Mouse (Mus musculus) E14TG2a.4 (cell line): Measurements from ENCODE around the gene Atp2b4.

Source experiments
- H3K27me3 ChIP-seq: 2 replicates; pipeline ENCODE4 v1.6.1; 2014; ENCODE audit warnings: low read length, control low read depth; ENCODE audit not compliant: insufficient read depth
- H3K36me3 ChIP-seq: 2 replicates; pipeline ENCODE4 v1.6.1; 2014; ENCODE audit warnings: low read length, control low read depth; ENCODE audit not compliant: insufficient read depth
- H3K4me1 ChIP-seq: replicated peaks from 2 replicates; pipeline ENCODE4 v1.6.1; 2014; ENCODE audit warnings: low read depth, low read length, control low read depth
- H3K4me3 ChIP-seq: replicated peaks from 2 replicates; pipeline ENCODE4 v1.5.1; 2014; ENCODE audit warnings: mild to moderate bottlenecking, low read length
- H3K9me3 ChIP-seq: 2 replicates; pipeline ENCODE4 v1.6.1; 2014; ENCODE audit warnings: low read length, control low read depth
- CTCF ChIP-seq: conservative IDR thresholded peaks from 2 replicates; pipeline ENCODE4 v1.5.1; 2014; ENCODE audit warnings: low read length
- NANOG ChIP-seq: IDR thresholded peaks from 2 replicates; pipeline ENCODE4 v1.6.1; 2014; ENCODE audit warnings: borderline replicate concordance, low read length, mixed read lengths
- POU5F1 ChIP-seq: IDR thresholded peaks from 2 replicates; pipeline ENCODE4 v1.6.1; 2014; ENCODE audit warnings: low read length, borderline replicate concordance

Gene Atp2b4

GRCm38 (mm10) chr1:133790011-133790410, 10.8 kb downstream of the Atp2b4 start:
- Histone ChIP-seq H3K4me1 (peaks cover 7% of the 10 kb centered on the region; the same call in 1 of the 2 replicates), H3K4me3 (no peak overlapping the region), H3K36me3 (no peaks in the 10 kb centered on the region), H3K9me3 (no peaks in the 10 kb centered on the region), H3K27me3 (no peaks in the 10 kb centered on the region)
- TF ChIP-seq POU5F1 = no peak
- TF ChIP-seq CTCF = no peak
- no peak for TF ChIP-seq NANOG

DNA sequence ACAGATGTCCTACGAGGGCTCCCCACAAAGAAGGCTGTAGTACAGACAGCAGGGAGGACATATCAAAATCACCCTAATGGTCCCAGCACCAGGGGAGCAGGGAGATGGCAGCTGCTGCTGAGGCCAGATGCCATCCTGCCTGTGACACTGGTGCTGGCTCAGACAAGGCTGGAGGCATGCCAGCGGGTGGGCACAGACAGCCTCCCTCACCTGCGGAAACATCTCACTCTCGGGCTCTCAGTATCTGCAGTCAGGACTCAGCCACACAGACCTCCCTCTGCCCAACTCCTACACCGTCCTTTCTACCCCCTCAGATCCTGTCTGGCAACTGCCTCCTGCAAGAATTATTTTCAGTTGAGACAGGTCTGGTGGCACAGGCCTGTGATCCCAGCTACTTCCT, 12.0 kb downstream of the Atp2b4 start:
- Histone ChIP-seq H3K9me3 (no peaks in the 10 kb centered on the region), H3K4me3 (no peak overlapping the region), H3K4me1 (peaks cover 6% of the 10 kb centered on the region; the same call in 1 of the 2 replicates), H3K27me3 (no peaks in the 10 kb centered on the region), H3K36me3 (no peaks in the 10 kb centered on the region)
- TF ChIP-seq NANOG = no peak
- no peak for TF ChIP-seq CTCF
- TF ChIP-seq POU5F1 = no peak

GRCm38 (mm10) chr1:133787500-133788210, 13.2 kb downstream of the Atp2b4 start:
- TF ChIP-seq CTCF = no peak
- TF ChIP-seq NANOG = no peak
- TF ChIP-seq POU5F1 = no peak
- Histone ChIP-seq H3K36me3 (no peaks in the 10 kb centered on the region), H3K4me3 (no peak overlapping the region), H3K4me1 (no peaks in the 10 kb centered on the region), H3K9me3 (no peaks in the 10 kb centered on the region), H3K27me3 (0 out of 2 replicates have a peak, but pooled peaks cover under 1% of the 10 kb centered on the region)

DNA sequence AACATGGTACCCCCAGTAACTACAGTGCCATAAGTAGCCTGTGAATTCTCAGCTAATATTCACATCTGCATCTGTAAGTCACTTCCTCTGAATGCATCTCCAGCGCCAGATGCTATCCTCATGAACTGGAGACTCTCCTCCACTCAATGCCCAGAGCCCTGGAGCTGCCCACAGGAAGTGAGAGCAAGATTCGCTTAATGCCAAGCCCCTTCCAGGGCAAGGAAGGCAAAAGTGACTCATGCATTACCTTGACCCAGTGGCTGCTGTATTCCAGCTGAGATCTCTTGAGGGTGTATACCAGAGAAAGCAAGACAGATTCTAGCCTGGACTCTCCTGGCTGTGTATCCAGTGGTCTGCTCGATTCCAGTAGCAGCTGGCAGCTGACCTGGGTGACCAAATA, 16.2 kb downstream of the Atp2b4 start:
- Histone ChIP-seq H3K9me3 (no peaks in the 10 kb centered on the region), H3K4me1 (no peaks in the 10 kb centered on the region), H3K27me3 (0 out of 2 replicates have a peak, but pooled peaks cover 5% of the 10 kb centered on the region), H3K36me3 (no peaks in the 10 kb centered on the region), H3K4me3 (no peak overlapping the region)
- TF ChIP-seq POU5F1 = no peak
- no peak for TF ChIP-seq CTCF
- TF ChIP-seq NANOG = no peak

DNA sequence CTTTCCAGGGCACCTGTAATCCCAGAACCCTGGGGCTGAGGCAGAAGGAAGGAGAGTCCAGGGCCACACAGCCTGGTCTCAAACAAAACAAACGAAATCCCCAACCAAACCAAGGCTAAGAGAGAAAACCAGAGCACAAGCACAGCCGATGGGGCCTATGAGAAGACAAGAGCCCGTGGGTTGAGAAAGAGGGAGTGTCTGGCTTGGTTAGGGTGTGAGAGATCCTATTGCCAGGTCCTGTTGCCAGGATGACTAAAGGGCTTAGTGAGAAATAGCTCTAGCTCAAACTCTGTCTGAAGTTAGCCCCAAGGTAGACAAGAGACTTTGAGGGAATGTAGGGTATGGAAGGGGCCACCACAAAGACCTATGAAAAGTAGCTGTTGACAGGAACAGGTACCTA, 19.3 kb downstream of the Atp2b4 start:
- no peak overlapping the region for H3K4me3 ChIP-seq
- 0 out of 2 replicates have a peak, but pooled peaks cover 5% of the 10 kb centered on the region for H3K27me3 ChIP-seq
- peaks cover 20% of the 10 kb centered on the region for H3K4me1 ChIP-seq
- TF ChIP-seq NANOG (no peak), CTCF (no peak), POU5F1 (no peak)
- no peaks in the 10 kb centered on the region for H3K36me3 ChIP-seq
- H3K9me3 ChIP-seq = no peaks in the 10 kb centered on the region

- no peaks in the 10 kb centered on the region for H3K36me3 ChIP-seq
- H3K27me3 ChIP-seq = 0 out of 2 replicates have a peak, but pooled peaks cover 5% of the 10 kb centered on the region
- H3K4me3 ChIP-seq = no peak overlapping the region
- no peaks in the 10 kb centered on the region for H3K9me3 ChIP-seq
- TF ChIP-seq CTCF (no peak), NANOG (no peak), POU5F1 (no peak)
- H3K4me1 ChIP-seq = peaks cover 20% of the 10 kb centered on the region
These were observed 21.8 kb downstream of the Atp2b4 start for GRCm38 (mm10) chr1:133779043-133779442.

- H3K4me3 ChIP-seq = peak overlapping the region; percentile 46
- H3K9me3 ChIP-seq = no peaks in the 10 kb centered on the region
- 0 out of 2 replicates have a peak, but pooled peaks cover 5% of the 10 kb centered on the region for H3K27me3 ChIP-seq
- TF ChIP-seq NANOG = no peak
- TF ChIP-seq POU5F1 = no peak
- no peak for TF ChIP-seq CTCF
- peaks cover 20% of the 10 kb centered on the region for H3K4me1 ChIP-seq
- no peaks in the 10 kb centered on the region for H3K36me3 ChIP-seq
These were observed 23.1 kb downstream of the Atp2b4 start for GRCm38 (mm10) chr1:133777651-133778231.

GRCm38 (mm10) chr1:133772553-133772952, 28.3 kb downstream of the Atp2b4 start:
- peaks cover 21% of the 10 kb centered on the region for H3K4me1 ChIP-seq
- H3K27me3 ChIP-seq = no peaks in the 10 kb centered on the region
- TF ChIP-seq POU5F1 = no peak
- H3K4me3 ChIP-seq = no peak overlapping the region
- no peaks in the 10 kb centered on the region for H3K36me3 ChIP-seq
- H3K9me3 ChIP-seq = no peaks in the 10 kb centered on the region
